Mouse (Mus musculus) heart, adult 8-10 months (tissue): ENCODE data around the gene Scarb1. TPM values are rescaled to one million over a fixed set of nuclear protein-coding genes. Genes with fewer than 3 reads are reported as not detected.

Experiments
- DNase-seq: peaks from one replicate; pipeline ENCODE4 v3.0.0; 2022; ENCODE audit warnings: low spot score
- total RNA-seq, 4 experiments: library from RNA; stranded (reverse); gene quantifications; 2 replicates each; pipeline ENCODE4 v1.2.4; 2022

The Scarb1 gene
- total RNA-seq, 4 experiments from 2014 or later = 21.8 to 27.3 (median 25.7) TPM

- no peak for DNase-seq
Observed at GRCm38 (mm10) chr5:125305229-125306081, 35.4 kb downstream of the Scarb1 start.

- DNase-seq = no peak
Observed at GRCm38 (mm10) chr5:125304245-125304856, 36.5 kb downstream of the Scarb1 start.

GRCm38 (mm10) chr5:125303055-125303454, 37.8 kb downstream of the Scarb1 start:
- DNase-seq = no peak

GRCm38 (mm10) chr5:125298234-125298633, 42.7 kb downstream of the Scarb1 start:
- no peak for DNase-seq

GRCm38 (mm10) chr5:125297171-125297570, 43.7 kb downstream of the Scarb1 start:
- DNase-seq = no peak

- DNase-seq = no peak
Observed at GRCm38 (mm10) chr5:125292951-125293350, 47.9 kb downstream of the Scarb1 start.

GRCm38 (mm10) chr5:125291895-125292294, 49.0 kb downstream of the Scarb1 start:
- no peak for DNase-seq

GRCm38 (mm10) chr5:125291387-125291786, 49.5 kb downstream of the Scarb1 start:
- no peak for DNase-seq

GRCm38 (mm10) chr5:125287053-125287655, 53.7 kb downstream of the Scarb1 start:
- DNase-seq = no peak

- no peak for DNase-seq
Observed at GRCm38 (mm10) chr5:125286090-125286489, 54.8 kb downstream of the Scarb1 start.

- no peak for DNase-seq
Observed at GRCm38 (mm10) chr5:125283748-125284640, 56.9 kb downstream of the Scarb1 start.

- no peak for DNase-seq
Observed at GRCm38 (mm10) chr5:125279216-125279615, 61.7 kb downstream of the Scarb1 start.

- no peak for DNase-seq
Observed at GRCm38 (mm10) chr5:125278314-125278713, 62.6 kb downstream of the Scarb1 start.

GRCm38 (mm10) chr5:125277313-125277712, 63.6 kb downstream of the Scarb1 start:
- DNase-seq = no peak

GRCm38 (mm10) chr5:125276765-125277164, 64.1 kb downstream of the Scarb1 start:
- DNase-seq = no peak

GRCm38 (mm10) chr5:125275315-125275714, 65.6 kb downstream of the Scarb1 start:
- no peak for DNase-seq

- no peak for DNase-seq
Observed at GRCm38 (mm10) chr5:125274773-125275172, 66.1 kb downstream of the Scarb1 start.

- DNase-seq = no peak
Observed at GRCm38 (mm10) chr5:125274182-125274581, 66.7 kb downstream of the Scarb1 start.

GRCm38 (mm10) chr5:125273666-125274109, 67.2 kb downstream of the Scarb1 start:
- peak; percentile 84 for DNase-seq

GRCm38 (mm10) chr5:125272231-125272988, 68.5 kb downstream of the Scarb1 start:
- DNase-seq = no peak
